Mouse (Mus musculus) gastrocnemius, postnatal 14 days (tissue): ENCODE measurements at regions not wholly inside any gene's neighbourhood (a gene's known extent, or its start where the extent isn't known, plus 50 kb on each side); places are given as distances from the start of the nearest gene placed in this dataset.
A peak's percentile ranks its signal among the peaks of the same experiment; 100 is the strongest.

Experiments
- DNase-seq: peaks from one replicate; pipeline ENCODE4 v3.0.0; 2021; ENCODE audit warnings: mixed read lengths
- intact Hi-C: fragments of 180-260 bp; cut with DNase I; formaldehyde crosslinking; loops from one replicate; pipeline ENCODE4 v1.15.1; 2025; ENCODE audit warnings: low total_unique reads

DNA sequence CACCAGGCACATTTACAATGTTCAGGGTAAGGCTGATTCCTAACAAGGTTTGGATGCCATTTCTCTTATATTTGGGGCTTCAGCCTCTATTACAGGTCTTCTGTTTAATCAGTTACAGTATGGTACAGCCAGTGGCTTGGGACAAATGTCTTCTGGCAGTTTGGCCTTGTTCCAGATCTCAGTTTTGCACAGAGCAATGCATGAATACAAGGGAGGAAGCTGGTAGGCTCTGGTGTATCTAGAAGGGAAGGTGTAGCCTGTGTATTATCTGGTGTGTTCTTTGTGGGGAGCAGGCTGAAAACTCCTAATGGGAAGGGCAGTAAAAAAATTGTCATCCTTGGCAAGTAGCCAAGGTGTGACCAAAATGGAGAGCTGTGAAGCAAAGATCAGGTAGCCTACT is 254.2 kb downstream of the Usp25 start:
- no peak for DNase-seq
- intact Hi-C loops: no loop called here

DNA sequence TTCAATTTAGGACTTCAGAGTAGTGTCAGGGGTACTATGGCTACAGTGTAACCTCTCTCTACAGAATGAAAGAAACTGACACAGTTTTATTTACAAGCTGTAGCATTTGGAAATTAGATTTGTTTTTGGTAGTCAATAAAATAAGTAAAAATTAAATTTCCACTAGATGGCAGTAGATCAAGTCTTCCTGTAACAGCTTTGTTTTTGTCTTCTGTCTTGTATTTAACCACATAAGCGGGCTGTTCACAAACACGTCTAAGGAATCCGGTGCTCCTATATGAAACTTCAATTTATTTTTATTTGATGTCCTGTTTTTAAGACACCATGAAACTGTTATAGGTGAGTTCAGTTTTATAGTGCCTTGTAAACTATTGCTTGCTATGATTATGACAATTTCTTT is 238.8 kb downstream of the Usp25 start:
- intact Hi-C loops: loop anchor here (5.0 kb wide), 1 partner anchor 190 kb away; no protein-coding TSS in a partner anchor
- no peak for DNase-seq

DNA sequence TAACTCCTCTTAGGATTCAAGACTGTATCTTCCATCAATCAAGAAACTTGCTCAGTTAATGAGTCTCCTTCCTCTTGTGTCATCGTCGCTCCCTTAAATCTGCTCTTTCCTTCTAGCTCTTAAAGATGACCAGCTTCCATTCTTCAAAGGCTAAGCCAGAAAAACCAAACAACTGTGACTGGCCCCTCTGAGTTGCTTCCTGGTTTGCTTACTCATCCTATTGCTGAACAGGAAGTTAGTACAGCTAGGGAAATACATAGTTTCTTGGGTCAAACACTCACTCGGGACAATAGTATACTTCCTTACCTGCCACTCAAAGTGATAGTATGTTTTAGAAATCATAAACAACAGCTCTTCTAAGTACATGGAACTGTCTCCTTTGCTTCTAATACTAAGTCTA is 237.9 kb downstream of the Usp25 start:
- intact Hi-C loops: loop anchor here (5.0 kb wide), 1 partner anchor 191 kb away; no protein-coding TSS in a partner anchor
- no peak for DNase-seq

DNA sequence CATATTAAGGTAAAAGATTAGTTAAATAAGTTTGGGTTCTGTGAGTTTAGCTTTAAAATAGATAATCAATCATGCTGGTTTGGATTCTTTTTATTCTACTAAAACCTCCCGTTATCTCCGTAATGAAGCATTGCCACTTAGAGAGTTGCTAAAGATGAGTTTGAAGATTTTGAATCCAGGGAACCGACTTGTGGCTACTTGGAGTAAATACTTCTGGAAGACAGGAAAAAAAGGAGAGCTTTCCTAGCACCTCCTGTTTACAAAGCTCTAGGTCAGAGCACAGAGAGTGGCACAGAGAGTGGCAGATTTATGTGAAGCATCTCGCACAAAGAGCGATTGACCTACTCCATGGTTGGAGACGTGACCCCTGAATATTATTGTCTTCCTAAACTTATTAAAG is 227.4 kb downstream of the Usp25 start:
- no peak for DNase-seq
- intact Hi-C loops: no loop called here

DNA sequence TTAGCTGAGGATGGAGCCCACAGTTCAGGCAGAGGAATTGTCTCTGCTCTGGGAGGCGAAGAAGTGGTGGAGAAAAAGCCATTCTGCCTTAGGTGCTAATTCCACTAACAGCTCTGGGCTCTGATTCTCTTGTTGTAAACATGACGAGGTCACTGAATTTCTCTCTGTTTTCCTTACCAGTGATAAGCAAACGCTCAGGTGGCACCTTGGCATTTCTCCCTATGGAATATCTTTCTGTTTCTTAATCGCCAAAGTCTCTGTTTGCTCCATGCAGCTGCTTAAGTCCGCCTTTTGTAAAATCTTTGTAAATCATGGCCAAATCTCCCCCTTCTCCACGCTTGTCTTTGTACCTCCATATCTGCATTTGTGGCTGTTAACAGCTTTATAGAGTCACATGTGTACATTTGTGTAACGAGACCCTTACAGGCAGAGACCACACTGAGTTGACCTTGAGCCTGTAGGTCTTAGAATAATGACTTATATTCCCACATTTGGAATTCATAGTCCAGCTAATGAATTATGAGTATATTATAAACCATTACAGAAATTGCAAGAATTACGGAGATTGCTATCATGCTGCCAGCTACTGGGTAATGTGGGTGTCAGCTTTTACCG is 225.8 kb downstream of the Usp25 start:
- DNase-seq: no peak
- intact Hi-C loops: no loop called here

DNA sequence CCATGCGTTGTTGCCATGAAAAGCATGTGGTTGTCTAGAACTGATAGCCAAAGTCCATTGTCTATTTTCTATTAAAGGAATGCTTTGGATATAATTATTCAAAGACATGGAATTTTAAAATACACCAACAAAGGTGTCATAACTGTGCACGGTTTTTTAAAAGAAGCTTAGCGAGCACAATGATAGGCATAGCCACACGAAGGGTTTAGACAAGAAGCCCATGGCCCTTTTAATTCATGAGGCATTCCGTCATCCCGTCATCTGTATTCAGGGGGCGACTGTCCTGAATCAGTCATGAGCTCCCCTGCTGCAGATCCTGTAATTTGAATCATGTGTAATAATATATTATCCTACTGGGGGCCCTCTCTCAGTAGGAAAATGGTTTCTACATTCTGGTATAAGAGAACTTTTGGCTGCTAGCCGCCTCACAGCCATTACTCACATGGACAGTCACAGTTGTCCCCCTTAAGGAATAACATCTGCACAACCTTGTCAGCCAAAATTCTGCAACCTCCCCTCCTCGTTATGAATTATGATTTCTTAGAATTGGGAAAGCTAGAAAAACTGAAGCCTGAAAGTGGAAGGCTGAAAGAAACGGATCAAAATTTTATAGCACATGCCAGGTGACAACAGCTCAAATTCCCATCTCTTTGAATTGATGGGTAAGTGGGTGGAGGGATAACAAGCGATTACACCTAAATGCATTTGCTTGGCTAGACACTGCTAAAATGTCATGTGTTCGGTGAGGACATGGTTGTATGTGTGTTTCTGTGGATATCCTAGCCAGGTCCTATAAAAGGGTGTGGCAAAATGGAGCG is 225.1 kb downstream of the Usp25 start:
- intact Hi-C loops: no loop called here
- peak; percentile 16 for DNase-seq

DNA sequence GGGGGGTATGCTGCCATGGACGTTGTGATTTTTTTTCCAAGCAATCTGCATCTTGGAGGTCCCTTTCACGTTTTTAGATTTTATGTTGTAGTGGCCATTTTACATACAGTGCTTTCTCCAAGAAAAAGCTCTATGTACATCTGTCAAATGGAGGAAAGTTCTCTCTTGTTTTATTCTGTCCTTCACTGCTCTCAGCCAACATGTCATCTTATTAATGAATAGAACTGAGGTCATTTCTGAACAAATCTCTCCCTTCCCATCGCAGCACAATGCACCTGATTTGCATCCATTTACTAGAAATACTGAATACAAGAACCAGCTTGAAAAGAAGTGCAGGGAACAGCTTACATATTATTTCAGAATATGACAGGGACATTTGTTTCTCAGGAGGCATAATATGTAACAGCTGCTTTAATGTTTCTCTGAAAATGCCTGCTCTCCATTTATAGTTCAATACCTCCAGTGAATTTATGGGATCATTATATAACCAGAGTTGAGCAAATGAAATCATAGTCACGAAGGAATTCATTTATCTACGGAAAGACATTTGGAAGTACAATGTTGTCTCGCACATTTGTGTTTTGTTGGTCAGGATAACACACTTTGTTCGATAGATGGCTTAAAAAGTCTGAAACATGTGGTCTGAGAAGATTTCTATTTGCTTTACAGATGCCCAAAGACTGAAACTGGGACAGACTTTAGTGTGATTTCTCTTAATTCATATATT is 224.3 kb downstream of the Usp25 start:
- no peak for DNase-seq
- intact Hi-C loops: no loop called here

DNA sequence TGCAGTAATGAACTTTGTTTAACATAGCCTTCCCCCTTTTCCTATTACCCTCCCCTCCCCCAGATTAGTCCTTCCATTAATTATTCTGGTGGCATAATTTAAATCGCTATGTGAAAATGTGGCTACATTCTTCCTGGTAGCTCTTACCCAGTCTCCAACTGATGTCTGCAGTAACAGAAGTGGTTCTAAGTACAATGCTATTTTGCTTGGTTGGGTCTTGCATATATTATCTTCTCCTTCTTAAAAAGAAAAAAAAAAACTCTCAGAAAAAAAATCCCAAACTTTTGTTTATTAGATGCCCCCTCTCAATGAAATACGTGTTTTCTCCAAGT is 223.7 kb downstream of the Usp25 start:
- no peak for DNase-seq
- intact Hi-C loops: no loop called here

DNA sequence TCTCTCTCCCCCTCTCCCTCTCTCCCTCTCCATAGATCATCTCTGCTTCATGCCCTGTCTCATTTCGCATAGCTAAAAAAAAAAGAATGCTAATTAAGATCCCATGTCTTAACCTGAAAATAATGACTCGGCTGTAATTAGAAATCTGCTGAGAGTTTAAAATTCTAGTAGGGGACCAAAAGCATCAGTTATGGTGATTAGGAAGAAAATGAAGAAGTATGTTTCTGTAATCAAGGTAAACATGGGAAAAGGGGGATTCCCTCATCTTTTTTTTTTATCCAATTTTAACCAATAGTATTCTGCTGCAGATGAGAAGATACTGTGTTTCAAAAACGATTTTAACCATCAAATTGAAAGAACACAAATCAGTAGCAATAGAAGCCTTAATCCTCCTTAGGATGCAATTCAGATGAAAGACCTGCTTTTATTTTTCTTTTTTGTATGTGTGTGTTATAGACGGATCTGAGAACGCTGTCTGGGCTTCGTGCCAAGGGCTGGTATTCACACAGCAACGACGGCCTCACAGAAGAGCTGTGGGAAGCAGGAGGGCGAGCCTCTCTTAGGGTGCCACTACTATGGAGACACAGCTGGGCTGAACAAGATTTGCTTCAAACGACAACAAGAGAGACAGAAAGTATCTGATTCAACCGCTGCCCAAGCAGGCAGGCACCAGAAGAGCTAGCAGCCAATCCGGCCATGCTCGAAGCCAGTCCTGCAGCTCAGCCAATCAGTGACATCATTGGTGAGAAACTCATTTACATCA is 223.2 kb downstream of the Usp25 start:
- DNase-seq: peak; percentile 12
- intact Hi-C loops: no loop called here

DNA sequence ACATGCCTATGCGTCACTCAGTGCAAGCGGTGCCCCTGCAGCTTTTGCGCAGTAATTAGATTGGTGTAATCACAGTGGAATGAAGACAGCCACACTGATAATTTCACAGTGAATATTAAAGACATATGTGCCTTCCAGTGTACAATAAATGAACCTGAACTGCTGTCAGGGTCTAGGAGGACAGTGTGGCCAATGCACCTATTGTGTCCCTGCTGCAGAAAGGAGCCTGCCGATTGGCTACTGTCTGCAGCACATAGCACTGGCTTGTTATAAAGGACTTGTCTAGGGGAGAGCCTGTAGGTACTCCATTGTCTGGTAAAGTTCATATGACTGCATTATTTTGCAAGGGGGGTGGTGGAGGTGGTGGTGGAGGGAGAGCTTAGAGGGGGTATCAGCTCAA is 222.5 kb downstream of the Usp25 start:
- DNase-seq: no peak
- intact Hi-C loops: no loop called here

DNA sequence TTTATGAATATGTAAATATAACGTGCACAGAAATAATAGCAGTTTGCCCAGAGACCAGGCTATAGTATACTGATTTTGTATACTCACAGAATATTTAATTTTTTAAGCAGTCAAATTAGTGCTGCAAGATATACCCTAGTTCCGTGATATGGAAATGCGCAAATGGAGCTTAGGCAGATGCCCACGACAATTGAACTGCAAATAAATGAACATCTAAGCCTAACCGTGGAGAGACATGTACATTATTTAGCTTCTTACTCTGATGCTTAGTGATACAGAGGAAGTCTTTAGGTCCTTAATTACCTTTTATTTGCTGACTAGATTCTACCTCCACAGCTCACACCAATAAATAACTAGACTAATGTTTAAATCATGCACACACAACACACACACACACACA is 221.9 kb downstream of the Usp25 start:
- intact Hi-C loops: no loop called here
- no peak for DNase-seq
